Mouse (Mus musculus) macrophage (primary cell): Measurements from ENCODE around the gene Cirbp. TPM values are rescaled to one million over a fixed set of nuclear protein-coding genes. Genes with fewer than 3 reads are reported as not detected.
"Not testable (repeated sequence)": the region's sequence is repeated elsewhere in the genome, so short reads cannot be mapped to it uniquely, and the experiment has no call there.

ENCODE experiments used
- H3K27ac ChIP-seq: fragments of 350-480 bp; formaldehyde crosslinking; 2 replicates; pipeline ENCODE4 v1.9.0; 2021
- H3K36me3 ChIP-seq: fragments of 350-480 bp; formaldehyde crosslinking; 2 replicates; pipeline ENCODE4 v1.9.0; 2021; ENCODE audit errors: inconsistent target
- H3K4me3 ChIP-seq: fragments of 350-480 bp; formaldehyde crosslinking; 2 replicates; pipeline ENCODE4 v1.9.0; 2021; ENCODE audit errors: inconsistent target
- H3K79me2 ChIP-seq: fragments of 350-480 bp; formaldehyde crosslinking; 2 replicates; pipeline ENCODE4 v1.9.0; 2021; ENCODE audit errors: inconsistent target
- WGBS: methylation state at CpG from one replicate; pipeline ENCODE4 v1.1.7; 2026; ENCODE audit warnings: inconsistent platforms; ENCODE audit not compliant: missing documents; 5-methylcytosine and 5-hydroxymethylcytosine counted together
- polyA plus RNA-seq: library from polyadenylated mRNA; stranded (reverse); fragments of 250-400 nt; gene quantifications from 3 replicates; pipeline ENCODE4 v1.2.4, GENCODE M21; 2018; ENCODE audit warnings: inconsistent platforms

The Cirbp gene
- polyA plus RNA-seq, 1 experiment from 2014 or later = 17.6 TPM

DNA sequence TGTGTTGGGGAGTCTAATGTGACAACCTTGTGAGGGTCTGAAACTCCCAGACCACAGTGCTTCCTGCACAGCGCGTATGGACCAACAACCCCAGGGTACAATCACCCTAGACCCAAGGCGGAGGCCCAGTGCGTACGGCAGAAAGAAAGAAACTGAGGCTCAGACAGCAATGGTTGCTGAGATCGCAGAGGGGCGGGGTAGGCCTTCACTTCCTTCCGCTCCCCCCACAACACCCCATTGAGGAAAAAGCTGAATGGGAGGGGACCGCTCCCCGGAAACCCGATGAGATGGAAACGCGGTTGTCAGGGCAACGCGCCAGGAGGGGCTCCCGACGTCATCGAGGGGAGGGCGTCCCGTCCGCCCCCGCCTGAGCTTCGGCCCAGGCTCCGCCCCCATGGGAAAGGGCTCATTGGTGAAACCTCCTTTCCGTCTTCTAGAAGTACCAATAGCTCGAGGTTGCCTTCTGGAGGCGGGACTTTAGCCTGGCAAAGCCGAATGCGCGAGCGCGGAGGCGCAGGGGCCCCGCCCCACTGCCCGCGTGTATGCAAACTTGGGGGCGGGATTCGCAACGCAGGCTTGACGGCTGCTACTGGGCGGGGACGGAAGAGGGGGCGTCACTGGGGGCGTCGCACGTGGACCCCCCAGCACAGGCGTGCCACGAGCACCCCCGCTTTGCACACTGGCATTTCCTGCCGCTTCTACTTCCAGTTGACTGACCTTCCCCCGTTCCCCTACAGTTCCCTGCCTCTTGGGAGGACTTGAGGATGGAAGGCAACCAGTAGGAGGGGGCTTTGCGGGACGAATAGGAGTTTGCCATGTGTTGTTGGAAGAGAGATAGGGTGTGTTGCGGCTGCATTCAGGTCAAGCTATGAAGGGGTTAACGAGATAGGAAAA lies 6.0 kb upstream of the Cirbp start:
- H3K79me2 ChIP-seq = peaks cover 26% of the 10 kb centered on the region
- H3K27ac ChIP-seq = peak overlapping the region; percentile 88
- H3K36me3 ChIP-seq = peaks cover 20% of the 10 kb centered on the region; the same call in 1 of the 2 replicates
- WGBS = under 1% methylated on average over 50 of the region's 55 CpGs
- peak overlapping the region; percentile 27 for H3K4me3 ChIP-seq

GRCm38 (mm10) chr10:80160455-80161371 lies 5.1 kb upstream of the Cirbp start:
- Histone ChIP-seq H3K79me2 (peaks cover 17% of the 10 kb centered on the region), H3K36me3 (peaks cover 11% of the 10 kb centered on the region; the same call in 1 of the 2 replicates), H3K4me3 (peak overlapping the region; percentile 27), H3K27ac (peak overlapping the region; percentile 77)
- 7% methylated on average over 33 of the region's 33 CpGs for WGBS

DNA sequence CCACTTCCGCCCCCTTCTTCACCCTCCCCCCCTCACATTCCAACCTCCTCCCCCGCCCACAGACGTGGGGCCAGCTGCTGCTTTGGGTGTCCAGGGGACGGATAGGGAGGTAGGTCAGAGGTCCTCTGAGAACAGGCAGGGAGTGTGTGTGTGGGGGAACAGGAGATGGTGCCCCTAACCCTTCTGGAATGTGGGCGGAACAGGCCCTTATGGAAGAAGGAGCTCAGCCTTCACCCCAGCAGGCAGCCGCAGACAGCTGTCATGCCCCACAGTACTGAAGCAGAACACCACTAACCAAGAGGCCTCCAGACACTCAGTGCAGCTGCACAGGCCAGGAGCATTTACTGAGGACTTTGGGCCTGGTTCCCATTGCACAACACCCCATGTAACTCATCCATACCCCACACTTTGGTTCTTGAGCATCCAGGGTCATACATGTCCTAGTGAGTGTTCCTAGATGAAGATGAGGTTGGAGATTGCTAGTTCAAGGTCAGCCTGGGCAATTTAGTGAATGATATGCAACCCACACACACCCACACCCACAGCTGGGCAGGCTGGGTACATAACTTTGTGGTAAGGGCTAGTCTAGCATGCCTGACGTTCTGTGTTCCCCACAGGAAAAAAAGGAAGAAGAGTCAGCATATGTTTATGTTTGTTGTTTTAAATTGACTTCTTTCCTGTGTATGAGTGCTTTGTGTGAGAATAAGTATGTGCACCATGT lies 4.1 kb upstream of the Cirbp start:
- H3K4me3 ChIP-seq = peak overlapping the region; percentile 27; the same call in 1 of the 2 replicates
- H3K27ac ChIP-seq = peak overlapping the region; percentile 77
- 35% methylated on average over 4 of the region's 7 CpGs for WGBS
- peaks cover 9% of the 10 kb centered on the region; the same call in 1 of the 2 replicates for H3K79me2 ChIP-seq
- peaks cover 7% of the 10 kb centered on the region; the same call in 1 of the 2 replicates for H3K36me3 ChIP-seq

DNA sequence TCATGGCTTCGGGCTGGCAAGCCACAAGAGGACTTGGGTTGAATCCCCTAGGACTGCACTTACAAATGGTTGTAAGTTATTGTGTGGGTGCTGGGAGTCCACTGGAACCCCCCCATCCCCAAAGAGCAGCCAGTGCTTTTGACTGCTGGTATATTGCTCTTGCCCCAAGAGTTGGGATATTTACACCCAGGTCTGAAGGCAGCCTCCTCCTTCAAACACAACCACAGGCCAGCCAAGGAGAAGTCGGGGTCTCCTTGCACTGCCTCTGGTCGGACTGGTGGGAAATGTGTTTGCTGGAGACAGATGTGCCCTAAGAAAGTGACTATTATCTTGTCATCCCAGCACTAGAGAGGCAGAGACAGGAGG lies 3.6 kb upstream of the Cirbp start:
- Histone ChIP-seq H3K36me3 (peaks cover 3% of the 10 kb centered on the region; the same call in 1 of the 2 replicates), H3K27ac (peak overlapping the region; percentile 77), H3K4me3 (no peak overlapping the region), H3K79me2 (peaks cover 3% of the 10 kb centered on the region; the same call in 1 of the 2 replicates)
- 75% methylated on average over 3 of the region's 3 CpGs for WGBS

GRCm38 (mm10) chr10:80162716-80163299 lies 3.0 kb upstream of the Cirbp start:
- Histone ChIP-seq H3K27ac (peak overlapping the region; percentile 77), H3K79me2 (no peaks in the 10 kb centered on the region), H3K4me3 (no peak overlapping the region), H3K36me3 (no peaks in the 10 kb centered on the region)
- WGBS = 66% methylated on average over 6 of the region's 6 CpGs

GRCm38 (mm10) chr10:80163721-80164120 lies 2.1 kb upstream of the Cirbp start:
- Histone ChIP-seq H3K4me3 (no peak overlapping the region), H3K36me3 (no peaks in the 10 kb centered on the region), H3K27ac (peak overlapping the region; percentile 77), H3K79me2 (peaks cover 4% of the 10 kb centered on the region)
- 63% methylated on average over 7 of the region's 8 CpGs for WGBS

DNA sequence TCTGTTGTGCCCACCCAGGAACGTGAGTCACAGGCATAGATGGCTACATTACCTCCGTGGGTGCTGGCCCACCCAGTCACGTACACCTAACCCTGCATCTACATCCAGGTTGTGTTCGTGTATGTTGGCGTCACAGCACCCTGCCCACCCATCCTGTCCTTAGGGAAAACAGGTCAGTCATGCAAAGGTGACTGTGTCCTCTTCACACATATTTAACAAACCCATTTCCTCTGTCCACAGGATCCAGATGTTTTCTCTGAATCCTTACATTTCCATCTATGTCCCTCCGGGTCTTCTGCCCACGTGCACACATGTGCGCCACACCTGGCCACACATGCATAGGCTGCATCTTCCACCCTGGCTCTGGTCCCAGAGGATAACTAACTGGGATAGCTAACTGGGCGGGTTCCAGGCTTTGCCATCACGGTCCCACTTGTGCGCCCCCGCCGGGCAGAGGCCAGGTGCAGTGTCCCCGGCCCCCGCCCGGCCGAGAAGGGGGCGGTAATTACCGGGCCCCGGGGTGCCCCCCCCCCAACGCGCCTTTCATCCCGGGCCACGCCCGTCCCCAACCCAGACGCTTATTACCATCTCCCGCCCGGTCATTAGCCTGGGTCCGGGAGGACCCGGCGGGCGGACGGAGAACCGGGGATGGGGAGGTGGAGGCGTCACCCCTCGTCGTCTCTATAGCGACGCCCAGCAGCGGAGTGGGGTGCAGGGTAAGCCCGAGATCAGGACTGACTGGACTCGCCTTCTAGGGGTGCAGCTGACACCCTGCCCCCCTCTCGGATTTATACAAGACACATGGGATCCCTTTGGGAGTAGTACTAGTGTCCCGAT lies 1.4 kb upstream of the Cirbp start:
- 23% methylated on average over 41 of the region's 44 CpGs for WGBS
- peak overlapping the region; percentile 18; the same call in 1 of the 2 replicates for H3K4me3 ChIP-seq
- peak overlapping the region; percentile 77 for H3K27ac ChIP-seq
- H3K79me2 ChIP-seq = peaks cover 10% of the 10 kb centered on the region
- H3K36me3 ChIP-seq = no peaks in the 10 kb centered on the region

DNA sequence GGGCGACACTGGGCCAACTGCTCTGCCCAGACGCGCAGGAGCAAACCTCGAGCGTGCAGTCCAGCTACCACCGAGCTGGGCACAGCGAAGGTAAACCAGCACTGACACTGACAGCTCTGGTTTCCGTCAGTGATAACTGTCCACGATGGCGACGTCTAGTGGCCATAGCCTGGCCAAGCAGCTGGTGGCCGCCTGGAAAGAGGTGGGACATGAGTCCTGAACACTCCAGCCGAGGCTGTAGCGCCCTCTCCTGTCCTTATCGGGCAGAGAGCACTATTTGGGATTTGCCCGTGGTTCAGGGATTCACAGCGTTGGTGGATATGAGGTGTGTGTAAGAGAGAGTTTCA lies 814 bp upstream of the Cirbp start:
- Histone ChIP-seq H3K27ac (peak overlapping the region; percentile 48), H3K36me3 (peaks cover 2% of the 10 kb centered on the region; the same call in 1 of the 2 replicates), H3K79me2 (peaks cover 16% of the 10 kb centered on the region), H3K4me3 (peak overlapping the region; percentile 18; the same call in 1 of the 2 replicates)
- WGBS = 0% methylated on average over 17 of the region's 17 CpGs

- Histone ChIP-seq H3K27ac (peak overlapping the region; percentile 15; the same call in 1 of the 2 replicates), H3K36me3 (peaks cover 14% of the 10 kb centered on the region; the same call in 1 of the 2 replicates), H3K79me2 (peaks cover 27% of the 10 kb centered on the region)
- WGBS = 96% methylated on average over 4 of the region's 4 CpGs
- not testable (repeated sequence) for H3K4me3 ChIP-seq
These were observed 351 bp downstream of the Cirbp start for GRCm38 (mm10) chr10:80166136-80166535.

- Histone ChIP-seq H3K36me3 (peaks cover 17% of the 10 kb centered on the region; the same call in 1 of the 2 replicates), H3K4me3 (peak overlapping the region; percentile 49; the same call in 1 of the 2 replicates), H3K27ac (peak overlapping the region; percentile 51), H3K79me2 (peaks cover 27% of the 10 kb centered on the region)
- WGBS = under 1% methylated on average over 52 of the region's 55 CpGs
These were observed 1.8 kb downstream of the Cirbp start for GRCm38 (mm10) chr10:80167460-80168037.

DNA sequence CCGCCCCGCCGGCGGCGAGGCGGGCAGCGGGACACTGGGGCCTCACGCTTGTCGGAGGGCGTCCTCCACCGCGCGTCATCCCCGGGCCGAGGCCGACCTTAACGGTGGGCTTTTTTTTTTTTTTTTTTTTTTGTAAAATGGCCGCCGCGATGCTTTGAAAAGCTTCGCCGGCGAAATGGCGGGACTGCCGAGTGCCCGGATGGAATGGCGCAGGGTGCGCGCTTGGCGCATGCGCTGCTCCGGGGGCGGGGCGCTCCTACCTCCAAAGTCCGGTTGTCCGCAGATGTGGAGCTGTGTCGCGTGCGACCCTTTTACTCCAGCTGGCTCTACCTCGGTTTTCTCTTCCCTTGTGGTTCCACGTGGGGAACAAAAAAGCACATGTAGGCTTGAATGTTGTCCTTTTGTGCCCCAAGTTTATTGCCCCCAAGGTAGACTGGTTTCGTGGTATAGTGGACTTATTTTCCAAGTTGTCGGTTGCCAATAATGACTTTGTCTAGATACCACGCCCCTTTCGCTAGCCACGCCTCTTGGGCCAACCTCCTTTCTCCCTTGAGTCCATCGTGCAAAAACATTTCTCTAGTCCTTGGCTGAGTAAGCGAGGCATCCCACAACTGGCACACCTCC lies 2.4 kb downstream of the Cirbp start:
- H3K79me2 ChIP-seq = peaks cover 27% of the 10 kb centered on the region
- peaks cover 17% of the 10 kb centered on the region; the same call in 1 of the 2 replicates for H3K36me3 ChIP-seq
- under 1% methylated on average over 48 of the region's 48 CpGs for WGBS
- peak overlapping the region; percentile 49 for H3K4me3 ChIP-seq
- H3K27ac ChIP-seq = peak overlapping the region; percentile 27

DNA sequence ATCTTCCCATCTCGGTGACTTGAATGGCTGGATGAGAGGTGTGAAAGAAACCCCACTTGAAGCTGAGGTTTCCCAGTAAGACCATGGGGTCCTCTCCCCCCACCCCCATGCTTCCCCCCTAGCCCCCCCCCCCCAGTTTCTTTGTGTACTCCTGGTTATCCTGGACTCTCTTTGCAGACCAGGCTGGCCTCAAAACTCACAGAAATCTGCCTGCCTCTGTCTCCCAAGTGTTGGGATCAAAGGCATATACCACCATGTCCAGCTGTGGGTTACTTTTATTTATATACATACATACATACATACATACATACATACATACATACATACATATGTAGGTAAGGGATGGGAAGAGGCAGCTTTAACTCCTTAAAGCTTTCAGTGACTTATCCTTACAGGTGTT lies 3.3 kb downstream of the Cirbp start:
- peaks cover 27% of the 10 kb centered on the region for H3K79me2 ChIP-seq
- peak overlapping the region; percentile 49; the same call in 1 of the 2 replicates for H3K4me3 ChIP-seq
- no peak overlapping the region for H3K27ac ChIP-seq
- H3K36me3 ChIP-seq = peaks cover 17% of the 10 kb centered on the region; the same call in 1 of the 2 replicates
- WGBS = 50% methylated on average over 1 of the region's 1 CpGs
